Comparison of ENCODE assay signal across 16 mouse cellular contexts in the genomic region with DNA sequence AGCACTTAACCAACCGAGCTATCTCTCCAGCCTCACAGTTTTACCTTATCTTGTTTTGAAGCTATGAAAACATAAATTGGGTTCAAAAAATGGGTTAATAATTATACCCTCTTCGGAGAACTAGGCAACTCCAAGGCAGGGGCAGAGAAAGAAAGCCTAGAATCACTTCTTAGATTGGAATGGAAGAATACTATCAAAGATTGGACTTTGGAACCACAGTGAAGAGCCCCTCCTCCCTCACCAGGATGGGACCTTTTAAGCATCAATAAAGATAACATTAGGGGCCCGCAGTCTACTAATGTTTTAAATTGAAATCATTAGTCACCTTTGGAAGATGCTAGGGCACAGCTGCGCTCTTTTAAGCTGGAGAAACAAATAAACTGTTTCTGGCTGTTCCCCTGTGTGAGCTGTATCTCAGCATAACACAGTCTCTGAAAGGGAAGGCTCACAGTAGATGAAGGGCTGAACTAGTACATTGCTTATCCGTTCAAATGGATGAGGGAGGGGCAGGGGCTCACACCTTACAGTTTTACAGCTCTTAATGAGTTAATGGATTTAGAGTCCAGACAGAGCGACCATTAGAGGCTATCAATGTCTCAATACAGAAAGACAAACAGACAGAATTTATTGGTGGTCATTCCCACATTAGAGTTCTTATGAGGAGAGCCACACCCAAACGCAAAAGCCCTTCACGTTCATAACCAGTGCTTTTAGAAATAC.
"Had no signal": no experiment of that assay in that cellular context is flagged by ENCODE, and none has a peak within 500 bp of the region (broad histone marks: within the 10 kb centered on the region; RNA-seq: fewer than 3 reads in every experiment).

No protein-coding gene starts in this region.

- H3K4me2 ChIP-seq: liver, embryonic 13.5 days; midbrain, embryonic 12.5 days; midbrain, embryonic 15.5 days; neural tube, embryonic 12.5 days; neural tube, embryonic 15.5 days had no signal

- H3K4me1 ChIP-seq: liver, embryonic 13.5 days; megakaryocyte, embryonic 14.5 days; midbrain, embryonic 15.5 days; neural tube, embryonic 12.5 days had no signal

- H3K9ac ChIP-seq: liver, embryonic 13.5 days; midbrain, embryonic 12.5 days; midbrain, embryonic 15.5 days; neural tube, embryonic 12.5 days; neural tube, embryonic 15.5 days had no signal

- H3K4me3 ChIP-seq: left cerebral cortex, adult 2 months; liver, embryonic 13.5 days; megakaryocyte, embryonic 14.5 days; midbrain, embryonic 12.5 days; midbrain, embryonic 15.5 days; neural tube, embryonic 12.5 days; neural tube, embryonic 15.5 days had no signal

- ATAC-seq: lung, postnatal 0 days; midbrain, embryonic 15.5 days had no signal

- DNase-seq: kidney, adult 18-20 months; layer of hippocampus, postnatal 36 days; liver, embryonic 13.5 days; lung, adult 2 months; retina, postnatal 1 day; right cerebral cortex, postnatal 25 days; thymus, adult 18-20 months; thymus, postnatal 36 days had no signal

- H3K27me3 ChIP-seq: midbrain, embryonic 12.5 days; midbrain, embryonic 15.5 days; neural tube, embryonic 12.5 days; neural tube, embryonic 15.5 days had no signal

- H3K36me3 ChIP-seq: liver, embryonic 13.5 days; midbrain, embryonic 12.5 days; midbrain, embryonic 15.5 days; neural tube, embryonic 12.5 days; neural tube, embryonic 15.5 days had no signal

- H3K9me3 ChIP-seq: liver, embryonic 13.5 days; megakaryocyte, embryonic 14.5 days; midbrain, embryonic 12.5 days; midbrain, embryonic 15.5 days; neural tube, embryonic 12.5 days; neural tube, embryonic 15.5 days had no signal

- H3K27ac ChIP-seq: kidney, postnatal 0 days; left cerebral cortex, adult 2 months; liver, embryonic 13.5 days; midbrain, embryonic 12.5 days; midbrain, embryonic 15.5 days; neural tube, embryonic 12.5 days; neural tube, embryonic 15.5 days had no signal
